8 mouse cellular contexts compared by ENCODE assay signal in the genomic region with DNA sequence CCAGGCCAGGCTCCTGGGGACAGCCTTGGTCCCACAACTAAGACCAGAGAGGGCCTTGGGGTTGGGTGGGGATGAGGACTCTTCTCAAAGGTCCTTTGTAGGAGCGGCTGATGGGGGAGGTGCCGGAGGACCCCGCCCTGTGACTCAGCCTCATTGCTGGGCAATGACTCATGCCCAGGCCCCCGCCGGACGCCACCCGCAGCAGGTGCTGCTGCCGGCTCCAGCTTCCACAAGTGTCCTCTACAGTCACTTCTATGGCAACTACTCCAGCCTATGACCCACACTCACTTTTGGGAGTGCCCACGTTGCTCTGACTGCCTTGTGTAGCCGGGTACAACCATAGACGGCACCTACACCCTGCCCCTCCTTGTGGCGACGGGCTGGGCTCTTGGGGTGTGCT. TPM values are rescaled to one million over a fixed set of nuclear protein-coding genes. Genes with fewer than 3 reads are reported as not detected.
DNase-seq lines count a peak whose midpoint lies in the region; ATAC-seq and TF ChIP-seq lines count a peak whose summit lies in the region.

No protein-coding gene starts in this region.

- no peaks in the 10 kb centered on the region for H3K9me3 ChIP-seq in embryonic facial prominence, embryonic 12.5 days
- H3K9me3 ChIP-seq in heart, embryonic 12.5 days (replicated peaks): no peaks in the 10 kb centered on the region
- H3K9me3 ChIP-seq in kidney, embryonic 14.5 days (ENCODE audit: control insufficient read depth, low read length): no peaks in the 10 kb centered on the region

- peak overlapping the region; percentile 63; the same call in 1 of the 2 replicates for H3K4me3 ChIP-seq in spleen, adult 2 months (ENCODE audit: extremely low read depth, insufficient read depth, insufficient read length)
- peak overlapping the region; percentile 17 for H3K4me3 ChIP-seq in embryonic facial prominence, embryonic 12.5 days
- H3K4me3 ChIP-seq in heart, embryonic 12.5 days: peak overlapping the region; percentile 31
- peak overlapping the region; percentile 9; the same call in 1 of the 2 replicates for H3K4me3 ChIP-seq in kidney, embryonic 14.5 days (ENCODE audit: low read length)

- H3K27me3 ChIP-seq in spleen, adult 2 months (ENCODE audit: control insufficient read depth, insufficient read depth, low read length): no peaks in the 10 kb centered on the region
- H3K27me3 ChIP-seq in embryonic facial prominence, embryonic 12.5 days: no peaks in the 10 kb centered on the region; the same call in 1 of the 2 replicates
- no peaks in the 10 kb centered on the region for H3K27me3 ChIP-seq in heart, embryonic 12.5 days (replicated peaks)
- H3K27me3 ChIP-seq in kidney, embryonic 14.5 days (ENCODE audit: control insufficient read depth, insufficient read depth, low read length): no peaks in the 10 kb centered on the region; the same call in 1 of the 2 replicates
- H3K27me3 ChIP-seq in splenic B cell, adult 2 months (ENCODE audit: control insufficient read depth, insufficient read depth, low read length, poor library complexity, severe bottlenecking): no peaks in the 10 kb centered on the region

- TF ChIP-seq POLR2A in spleen, adult 2 months (IDR thresholded peaks at IDR 0.05; ENCODE audit: low read depth, low read length): no peak

- H3K27ac ChIP-seq in spleen, adult 2 months (ENCODE audit: insufficient read depth, low read length): peak overlapping the region; percentile 40
- peak overlapping the region; percentile 80 for H3K27ac ChIP-seq in embryonic facial prominence, embryonic 12.5 days
- H3K27ac ChIP-seq in heart, embryonic 12.5 days (ENCODE audit: poor library complexity, severe bottlenecking): peak overlapping the region; percentile 95
- H3K27ac ChIP-seq in kidney, embryonic 14.5 days (ENCODE audit: low read depth, low read length): peak overlapping the region; percentile 49

- DNase-seq in spleen, adult 2 months (ENCODE audit: low read depth in 1 of 2, low spot score in 2 of 2): no peak
- DNase-seq in spleen, adult 18-20 months: no peak
- DNase-seq in lung, postnatal 14 days: peak; percentile 84
- DNase-seq in splenic B cell, adult 2 months (ENCODE audit: low read depth, low spot score): peak; percentile 20
- no peak for DNase-seq in frontal cortex, postnatal 14 days (ENCODE audit: low spot score in 2 of 2)

- ATAC-seq in embryonic facial prominence, embryonic 12.5 days (ENCODE audit: insufficient number of reproducible peaks, insufficient read depth, low FRiP score, low TSS enrichment): 0 out of 2 replicates have a peak, but pooled peaks have one; percentile 19
- peak; percentile 92 for ATAC-seq in heart, embryonic 12.5 days (ENCODE audit: insufficient number of reproducible peaks, low FRiP score)
- peak; percentile 67 for ATAC-seq in kidney, embryonic 14.5 days (ENCODE audit: low FRiP score, low TSS enrichment)

- WGBS in spleen, adult 2 months: 46% methylated on average over 13 of the region's 13 CpGs
- 31% methylated on average over 13 of the region's 13 CpGs for WGBS in embryonic facial prominence, embryonic 12.5 days
- 7% methylated on average over 13 of the region's 13 CpGs for WGBS in heart, embryonic 12.5 days
- 27% methylated on average over 13 of the region's 13 CpGs for WGBS in kidney, embryonic 14.5 days

- no peaks in the 10 kb centered on the region for H3K36me3 ChIP-seq in spleen, adult 2 months (ENCODE audit: control insufficient read depth, insufficient read depth, low read length)
- no peaks in the 10 kb centered on the region for H3K36me3 ChIP-seq in embryonic facial prominence, embryonic 12.5 days
- no peaks in the 10 kb centered on the region for H3K36me3 ChIP-seq in heart, embryonic 12.5 days
- no peaks in the 10 kb centered on the region for H3K36me3 ChIP-seq in kidney, embryonic 14.5 days (ENCODE audit: control insufficient read depth, insufficient read depth, low read length)
- no peaks in the 10 kb centered on the region for H3K36me3 ChIP-seq in splenic B cell, adult 2 months (ENCODE audit: control insufficient read depth, insufficient read depth, low read length, poor library complexity, severe bottlenecking)

- no peak for TF ChIP-seq CTCF in spleen, adult 2 months (IDR thresholded peaks at IDR 0.05; ENCODE audit: extremely low read depth, insufficient read depth, insufficient read length, insufficient replicate concordance)

- peaks cover 5% of the 10 kb centered on the region for H3K4me1 ChIP-seq in spleen, adult 2 months (ENCODE audit: control insufficient read depth, insufficient read depth, insufficient read length)
- H3K4me1 ChIP-seq in embryonic facial prominence, embryonic 12.5 days: peaks cover 16% of the 10 kb centered on the region
- H3K4me1 ChIP-seq in heart, embryonic 12.5 days (replicated peaks): peaks cover 20% of the 10 kb centered on the region
- H3K4me1 ChIP-seq in kidney, embryonic 14.5 days (ENCODE audit: control insufficient read depth, insufficient read depth, low read length): peaks cover 8% of the 10 kb centered on the region; the same call in 1 of the 2 replicates

- H3K4me2 ChIP-seq in embryonic facial prominence, embryonic 12.5 days (replicated peaks): peak overlapping the region; percentile 40
- peak overlapping the region; percentile 59 for H3K4me2 ChIP-seq in heart, embryonic 12.5 days
- H3K4me2 ChIP-seq in kidney, embryonic 14.5 days (replicated peaks; ENCODE audit: low read depth, low read length): peak overlapping the region; percentile 38

- peak overlapping the region; percentile 17; the same call in 1 of the 2 replicates for H3K9ac ChIP-seq in embryonic facial prominence, embryonic 12.5 days
- peak overlapping the region; percentile 56 for H3K9ac ChIP-seq in heart, embryonic 12.5 days
- H3K9ac ChIP-seq in kidney, embryonic 14.5 days (ENCODE audit: low read depth, low read length): 0 out of 2 replicates have a peak overlapping the region, but pooled peaks have one; percentile 8

RNA-seq across cellular contexts. Expression of gene Nanos3, which starts 7.0 kb away (rescaled TPM):
- polyA plus RNA-seq in spleen, adult 2 months (2012; rRNA removed): 1.2 TPM in 1 of 2 replicates, not detected in the other
- 5.4 and 7.2 TPM in 2 replicates for polyA plus RNA-seq in embryonic facial prominence, embryonic 12.5 days (2016; fragmentation: Nextera tagmentation; extraction: Ambion mirVana)
- polyA plus RNA-seq in heart, embryonic 12.5 days (2016; fragmentation: Nextera tagmentation; extraction: Ambion mirVana): 1.7 and 3.0 TPM in 2 replicates
- 4.3 and 5.5 TPM in 2 replicates for polyA plus RNA-seq in kidney, embryonic 14.5 days (2014; fragmentation: Nextera tagmentation; extraction: Ambion mirVana)

RNA-seq across cellular contexts. Expression of gene 4930432K21Rik, which starts 44.2 kb away (rescaled TPM):
- polyA plus RNA-seq in spleen, adult 2 months (2012; rRNA removed): 1.4 TPM in 2 replicates
- polyA plus RNA-seq in embryonic facial prominence, embryonic 12.5 days (2016; fragmentation: Nextera tagmentation; extraction: Ambion mirVana): 2.0 and 2.4 TPM in 2 replicates
- polyA plus RNA-seq in heart, embryonic 12.5 days (2016; fragmentation: Nextera tagmentation; extraction: Ambion mirVana): 1.00 and 1.1 TPM in 2 replicates
- polyA plus RNA-seq in kidney, embryonic 14.5 days (2014; fragmentation: Nextera tagmentation; extraction: Ambion mirVana): 0.87 and 1.2 TPM in 2 replicates

RNA-seq across cellular contexts. Expression of gene Cc2d1a, which starts 44.3 kb away (rescaled TPM):
- polyA plus RNA-seq in spleen, adult 2 months (2012; rRNA removed): 21.0 and 26.6 TPM in 2 replicates
- 27.5 and 29.2 TPM in 2 replicates for polyA plus RNA-seq in embryonic facial prominence, embryonic 12.5 days (2016; fragmentation: Nextera tagmentation; extraction: Ambion mirVana)
- polyA plus RNA-seq in heart, embryonic 12.5 days (2016; fragmentation: Nextera tagmentation; extraction: Ambion mirVana): 17.7 and 18.1 TPM in 2 replicates
- polyA plus RNA-seq in kidney, embryonic 14.5 days (2014; fragmentation: Nextera tagmentation; extraction: Ambion mirVana): 11.7 and 17.7 TPM in 2 replicates

RNA-seq across cellular contexts. Expression of gene Zswim4, which starts 44.8 kb away (rescaled TPM):
- polyA plus RNA-seq in spleen, adult 2 months (2012; rRNA removed): 11.3 and 17.5 TPM in 2 replicates
- polyA plus RNA-seq in embryonic facial prominence, embryonic 12.5 days (2016; fragmentation: Nextera tagmentation; extraction: Ambion mirVana): 32.4 and 32.9 TPM in 2 replicates
- 12.9 and 13.7 TPM in 2 replicates for polyA plus RNA-seq in heart, embryonic 12.5 days (2016; fragmentation: Nextera tagmentation; extraction: Ambion mirVana)
- 10.2 and 15.7 TPM in 2 replicates for polyA plus RNA-seq in kidney, embryonic 14.5 days (2014; fragmentation: Nextera tagmentation; extraction: Ambion mirVana)

RNA-seq across cellular contexts. Expression of gene D8Ertd738e, which starts 57.5 kb away (rescaled TPM):
- polyA plus RNA-seq in spleen, adult 2 months (2012; rRNA removed): 68.3 and 88.3 TPM in 2 replicates
- polyA plus RNA-seq in embryonic facial prominence, embryonic 12.5 days (2016; fragmentation: Nextera tagmentation; extraction: Ambion mirVana): 322 and 341 TPM in 2 replicates
- 281 and 286 TPM in 2 replicates for polyA plus RNA-seq in heart, embryonic 12.5 days (2016; fragmentation: Nextera tagmentation; extraction: Ambion mirVana)
- 388 TPM in 2 replicates for polyA plus RNA-seq in kidney, embryonic 14.5 days (2014; fragmentation: Nextera tagmentation; extraction: Ambion mirVana)

Comparison
In these comparisons a context has a peak if more than half of its experiments do, and no peak if none do; other contexts are left out.
1. DNase-seq: peak in lung, postnatal 14 days (single experiment) and splenic B cell, adult 2 months (single experiment); none in spleen, adult 2 months (0 of 2), spleen, adult 18-20 months (0 of 2) and frontal cortex, postnatal 14 days (0 of 2).
2. H3K27ac ChIP-seq: peak in every context shown above with its lines; median percentile 95 in heart, embryonic 12.5 days; 80 in embryonic facial prominence, embryonic 12.5 days; 49 in kidney, embryonic 14.5 days; 40 in spleen, adult 2 months.
3. H3K4me3 ChIP-seq: peak in every context shown above with its lines; median percentile 63 in spleen, adult 2 months; 31 in heart, embryonic 12.5 days; 17 in embryonic facial prominence, embryonic 12.5 days; 9 in kidney, embryonic 14.5 days.
4. ATAC-seq: peak in every context shown above with its lines; median percentile 92 in heart, embryonic 12.5 days; 67 in kidney, embryonic 14.5 days; 19 in embryonic facial prominence, embryonic 12.5 days.
5. Peak in every context shown above with its lines, with median percentiles within 50 percentile points of each other: H3K4me2 ChIP-seq and H3K9ac ChIP-seq.